Mouse (Mus musculus) embryonic facial prominence, embryonic 14.5 days (tissue): ENCODE results near the gene Zfp488. TPM values are rescaled to one million over a fixed set of nuclear protein-coding genes. Genes with fewer than 3 reads are reported as not detected.

Source experiments
- polyA plus RNA-seq: library from polyadenylated mRNA; unstranded; fragments of >200 nt; fragmentation: Nextera tagmentation; extraction: Ambion mirVana; gene quantifications from 2 replicates; pipeline ENCODE4 v1.2.1, GENCODE M21; 2014

The Zfp488 gene
- polyA plus RNA-seq, 1 experiment from 2014 or later = 0.13 TPM

Other genes with a start within 250 kb of the Zfp488 start
- gene Gdf10, start 55.2 kb downstream of the Zfp488 start, polyA plus RNA-seq = 34.2 and 35.8 TPM in 2 replicates
- not detected in 2 replicates for gene Gdf2, start 37.7 kb downstream of the Zfp488 start, polyA plus RNA-seq
- not detected in 2 replicates for gene Rbp3, start 24.8 kb downstream of the Zfp488 start, polyA plus RNA-seq
- not detected in 2 replicates for gene Gm30083, start 36.4 kb upstream of the Zfp488 start, polyA plus RNA-seq
- not detected in 2 replicates for gene Gm5460, start 38.0 kb upstream of the Zfp488 start, polyA plus RNA-seq
- not detected in 2 replicates for gene Antxrl, start 73.9 kb upstream of the Zfp488 start, polyA plus RNA-seq
- 25.3 and 34.6 TPM in 2 replicates for gene Anxa8, start 107.2 kb upstream of the Zfp488 start, polyA plus RNA-seq
- not detected in 2 replicates for gene A630023A22Rik, start 124.0 kb upstream of the Zfp488 start, polyA plus RNA-seq
- 0.26 TPM in 1 of 2 replicates, not detected in the other for gene Npy4r, start 173.7 kb upstream of the Zfp488 start, polyA plus RNA-seq
- gene Gprin2, start 222.9 kb upstream of the Zfp488 start, polyA plus RNA-seq = 0.84 and 1.1 TPM in 2 replicates
- 0.25 and 0.60 TPM in 2 replicates for gene Syt15, start 240.8 kb upstream of the Zfp488 start, polyA plus RNA-seq